In genomic region chr10:125845014-125845514, GRCm38 (mm10) we compare ENCODE assay signal across 10 mouse cellular contexts.
A peak's percentile ranks its signal among the peaks of the same experiment; 100 is the strongest.
DNase-seq lines count a peak whose midpoint lies in the region; ATAC-seq and TF ChIP-seq lines count a peak whose summit lies in the region.
"Had no signal": no experiment of that assay in that cellular context is flagged by ENCODE, and none has a peak within 500 bp of the region (broad histone marks: within the 10 kb centered on the region; RNA-seq: fewer than 3 reads in every experiment).

No protein-coding gene starts in this region.

- no peaks in the 10 kb centered on the region for H3K36me3 ChIP-seq in heart, embryonic 15.5 days
- H3K36me3 ChIP-seq in heart, adult 2 months (ENCODE audit: control insufficient read depth, insufficient read depth, low read length): no peaks in the 10 kb centered on the region
- no peaks in the 10 kb centered on the region for H3K36me3 ChIP-seq in forebrain, embryonic 10.5 days (replicated peaks)
- H3K36me3 ChIP-seq in neural tube, embryonic 15.5 days: no peaks in the 10 kb centered on the region

- TF ChIP-seq POLR2A in heart, adult 2 months (IDR thresholded peaks at IDR 0.05; ENCODE audit: insufficient read depth, low read depth, low read length): no peak

- no peak for TF ChIP-seq EP300 in heart, adult 2 months (IDR thresholded peaks at IDR 0.05; ENCODE audit: insufficient read depth, low read depth, low read length)

- H3K9ac ChIP-seq in heart, embryonic 15.5 days: no peak overlapping the region
- no peak overlapping the region for H3K9ac ChIP-seq in heart, adult 2 months (ENCODE audit: low read depth, low read length)
- H3K9ac ChIP-seq in neural tube, embryonic 15.5 days (replicated peaks): peak overlapping the region; percentile 36; the same call in 1 of the 2 replicates
- H3K9ac ChIP-seq: liver, embryonic 14.5 days had no signal

- H3K79me2 ChIP-seq in heart, adult 2 months (replicated peaks; ENCODE audit: control insufficient read depth, insufficient read depth, low read length): no peaks in the 10 kb centered on the region

- intact Hi-C loops in heart, adult 2 months (cut with DNase I): no loop called here

- peak overlapping the region; percentile 50 for H3K4me2 ChIP-seq in heart, embryonic 15.5 days
- H3K4me2 ChIP-seq in neural tube, embryonic 15.5 days: peak overlapping the region; percentile 56

- no peaks in the 10 kb centered on the region for H3K27me3 ChIP-seq in heart, embryonic 15.5 days
- H3K27me3 ChIP-seq in heart, adult 2 months (ENCODE audit: control insufficient read depth, insufficient read depth, low read length): no peaks in the 10 kb centered on the region
- peaks cover 9% of the 10 kb centered on the region; the same call in 1 of the 2 replicates for H3K27me3 ChIP-seq in forebrain, embryonic 10.5 days (ENCODE audit: poor library complexity, severe bottlenecking)
- no peaks in the 10 kb centered on the region for H3K27me3 ChIP-seq in neural tube, embryonic 15.5 days (replicated peaks)
- H3K27me3 ChIP-seq: CH12.LX had no signal

- H3K4me1 ChIP-seq in heart, embryonic 15.5 days (replicated peaks): peaks cover 6% of the 10 kb centered on the region; the same call in 1 of the 2 replicates
- H3K4me1 ChIP-seq in heart, adult 2 months (ENCODE audit: control insufficient read depth, insufficient read depth, low read length): no peaks in the 10 kb centered on the region
- H3K4me1 ChIP-seq in forebrain, embryonic 10.5 days: peaks cover 17% of the 10 kb centered on the region
- peaks cover 10% of the 10 kb centered on the region for H3K4me1 ChIP-seq in neural tube, embryonic 15.5 days

- H3K4me3 ChIP-seq in heart, embryonic 15.5 days: 0 out of 2 replicates have a peak overlapping the region, but pooled peaks have one; percentile 3
- H3K4me3 ChIP-seq in heart, adult 2 months: no peak overlapping the region
- H3K4me3 ChIP-seq in forebrain, embryonic 10.5 days: peak overlapping the region; percentile 32
- H3K4me3 ChIP-seq in neural tube, embryonic 15.5 days (replicated peaks): peak overlapping the region; percentile 26

- no peak for TF ChIP-seq CTCF in heart, adult 2 months (IDR thresholded peaks at IDR 0.05)

- no peak for DNase-seq in heart, adult 2 months
- DNase-seq in forebrain, embryonic 10.5 days (ENCODE audit: extremely low spot score, low spot score): peak; percentile 46
- DNase-seq in large intestine, adult 2 months (ENCODE audit: low read depth, low spot score): peak; percentile 13
- DNase-seq in spleen, adult 18-20 months: no peak
- no peak for DNase-seq in layer of hippocampus, adult 8-10 months (ENCODE audit: low spot score in 2 of 2)

- no peaks in the 10 kb centered on the region for H3K9me3 ChIP-seq in heart, embryonic 15.5 days (replicated peaks)
- no peaks in the 10 kb centered on the region for H3K9me3 ChIP-seq in forebrain, embryonic 10.5 days
- H3K9me3 ChIP-seq in neural tube, embryonic 15.5 days (replicated peaks): no peaks in the 10 kb centered on the region

- ATAC-seq in heart, embryonic 15.5 days (replicated peaks; ENCODE audit: insufficient number of reproducible peaks, insufficient read depth, low FRiP score, low read depth): no peak
- ATAC-seq in neural tube, embryonic 15.5 days (ENCODE audit: low FRiP score): no peak
- ATAC-seq in megakaryocyte, adult 5-6 weeks (ENCODE audit: poor library complexity, severe bottlenecking): no peak

- WGBS in heart, embryonic 15.5 days: 8% methylated on average over 19 of the region's 19 CpGs
- WGBS in heart, adult 2 months: 10% methylated on average over 19 of the region's 19 CpGs
- 20% methylated on average over 19 of the region's 19 CpGs for WGBS in forebrain, embryonic 10.5 days
- 7% methylated on average over 19 of the region's 19 CpGs for WGBS in large intestine, adult 2 months
- 3% methylated on average over 19 of the region's 19 CpGs for WGBS in neural tube, embryonic 15.5 days

- H3K27ac ChIP-seq in heart, embryonic 15.5 days: no peak overlapping the region
- H3K27ac ChIP-seq in heart, adult 2 months: no peak overlapping the region
- peak overlapping the region; percentile 72; the same call in 1 of the 2 replicates for H3K27ac ChIP-seq in forebrain, embryonic 10.5 days
- H3K27ac ChIP-seq in neural tube, embryonic 15.5 days (replicated peaks): no peak overlapping the region
- H3K27ac ChIP-seq: liver, embryonic 14.5 days had no signal

Comparison
In these comparisons a context has a peak if more than half of its experiments do, and no peak if none do; other contexts are left out.
1. DNase-seq: peak in forebrain, embryonic 10.5 days (single experiment) and large intestine, adult 2 months (single experiment); none in heart, adult 2 months (0 of 2), spleen, adult 18-20 months (0 of 2) and layer of hippocampus, adult 8-10 months (0 of 2).